Mouse (Mus musculus): ENCODE results near the gene Krt6a. TPM values are rescaled to one million over a fixed set of nuclear protein-coding genes. Genes with fewer than 3 reads are reported as not detected.

Krt6a gene
- polyA plus RNA-seq, 2 experiments: 0.01 TPM; not detected in 1

GRCm38 (mm10) chr15:101652736-101653265 is 41.3 kb downstream of the Krt6a start:
- no peak overlapping the region for H3K4me2 ChIP-seq (ENCODE audit: low read depth)
- TF ChIP-seq CTCF (IDR thresholded peaks at IDR 0.05; ENCODE audit: low read depth) (no peak), EP300 (IDR thresholded peaks at IDR 0.05; ENCODE audit: low read depth) (no peak)
- ATAC-seq (ENCODE audit: insufficient read depth) (no peak), DNase-seq (ENCODE audit: low read depth in 3 of 3, low spot score in 3 of 3) (no peak)
- WGBS (ENCODE audit: insufficient replicate concordance): 64% methylated on average over 5 of the region's 5 CpGs
- H3K27ac ChIP-seq: no peak overlapping the region
- H3K4me1 ChIP-seq (replicated peaks; ENCODE audit: control insufficient read depth in 2 of 2, insufficient read depth in 2 of 2, low read length in 1 of 2): no peaks in the 10 kb centered on the region
- H3K36me3 ChIP-seq (replicated peaks; ENCODE audit: control insufficient read depth, insufficient read depth, low read depth): no peaks in the 10 kb centered on the region
- no peak overlapping the region for H3K4me3 ChIP-seq (ENCODE audit: insufficient read depth in 1 of 2, low read depth in 2 of 2, low read length in 2 of 2)
- no peaks in the 10 kb centered on the region for H3K27me3 ChIP-seq (ENCODE audit: control insufficient read depth, insufficient read depth, low read length)
- H3K9me3 ChIP-seq (ENCODE audit: control insufficient read depth, low read length): no peaks in the 10 kb centered on the region
- no peak overlapping the region for H3K9ac ChIP-seq (replicated peaks)

GRCm38 (mm10) chr15:101647280-101647679 is 46.8 kb downstream of the Krt6a start, which contains the start of gene Gm5478:
TSS of gene Gm5478 (minus strand) at chr15:101647380.
- H3K4me1 ChIP-seq (replicated peaks; ENCODE audit: control insufficient read depth in 2 of 2, insufficient read depth in 2 of 2, low read length in 1 of 2): no peaks in the 10 kb centered on the region
- no peaks in the 10 kb centered on the region for H3K36me3 ChIP-seq (replicated peaks; ENCODE audit: control insufficient read depth, insufficient read depth, low read depth)
- no peak within 1 kb of the TSS for H3K4me3 ChIP-seq (ENCODE audit: insufficient read depth in 1 of 2, low read depth in 2 of 2, low read length in 2 of 2)
- TF ChIP-seq CTCF (IDR thresholded peaks at IDR 0.05; ENCODE audit: low read depth) (no peak), EP300 (IDR thresholded peaks at IDR 0.05; ENCODE audit: low read depth) (no peak)
- DNase-seq (ENCODE audit: low read depth in 3 of 3, low spot score in 3 of 3) (no peak), ATAC-seq (ENCODE audit: insufficient read depth) (no peak)
- no peaks in the 10 kb centered on the region for H3K9me3 ChIP-seq (ENCODE audit: control insufficient read depth, low read length)
- no peaks in the 10 kb centered on the region for H3K27me3 ChIP-seq (ENCODE audit: control insufficient read depth, insufficient read depth, low read length)
- H3K27ac ChIP-seq: no peak within 1 kb of the TSS
- H3K9ac ChIP-seq (replicated peaks): no peak within 1 kb of the TSS
- no peak within 1 kb of the TSS for H3K4me2 ChIP-seq (ENCODE audit: low read depth)
- 56% methylated on average over 3 of the region's 3 CpGs for WGBS (ENCODE audit: insufficient replicate concordance)

Small RNAs within 50 kb of the gene (microRNA-seq; reads per million reads assigned to microRNA genes)
- not detected for gene Gm44323
- not detected for gene Gm44342
- gene Gm44383: not detected
- not detected for gene Gm44479

Other genes starting within 250 kb of the Krt6a start
- gene Krt88, start 246.6 kb downstream of the Krt6a start, polyA plus RNA-seq (2012; rRNA removed): not detected in 2 replicates
- not detected in 2 replicates for gene Krt88, start 246.6 kb downstream of the Krt6a start, polyA plus RNA-seq (2014; fragmentation: Nextera tagmentation; extraction: Ambion mirVana)
- not detected in 2 replicates for gene Krt81, start 230.6 kb downstream of the Krt6a start, polyA plus RNA-seq (2012; rRNA removed)
- not detected in 2 replicates for gene Krt81, start 230.6 kb downstream of the Krt6a start, polyA plus RNA-seq (2014; fragmentation: Nextera tagmentation; extraction: Ambion mirVana)
- gene Krt86, start 220.8 kb downstream of the Krt6a start, polyA plus RNA-seq (2012; rRNA removed): not detected in 2 replicates
- not detected in 2 replicates for gene Krt86, start 220.8 kb downstream of the Krt6a start, polyA plus RNA-seq (2014; fragmentation: Nextera tagmentation; extraction: Ambion mirVana)
- gene Krt83, start 202.8 kb downstream of the Krt6a start, polyA plus RNA-seq (2012; rRNA removed): 0.03 TPM in 1 of 2 replicates, not detected in the other
- gene Krt83, start 202.8 kb downstream of the Krt6a start, polyA plus RNA-seq (2014; fragmentation: Nextera tagmentation; extraction: Ambion mirVana): 0.30 TPM in 1 of 2 replicates, not detected in the other
- not detected in 2 replicates for gene Gm49425, start 177.0 kb downstream of the Krt6a start, polyA plus RNA-seq (2012; rRNA removed)
- gene Gm49425, start 177.0 kb downstream of the Krt6a start, polyA plus RNA-seq (2014; fragmentation: Nextera tagmentation; extraction: Ambion mirVana): not detected in 2 replicates
- gene Krt84, start 161.5 kb downstream of the Krt6a start, polyA plus RNA-seq (2012; rRNA removed): not detected in 2 replicates
- gene Krt84, start 161.5 kb downstream of the Krt6a start, polyA plus RNA-seq (2014; fragmentation: Nextera tagmentation; extraction: Ambion mirVana): not detected in 2 replicates
- not detected in 2 replicates for gene Krt82, start 143.6 kb downstream of the Krt6a start, polyA plus RNA-seq (2012; rRNA removed)
- gene Krt82, start 143.6 kb downstream of the Krt6a start, polyA plus RNA-seq (2014; fragmentation: Nextera tagmentation; extraction: Ambion mirVana): not detected in 2 replicates
- not detected in 2 replicates for gene Krt90, start 131.4 kb downstream of the Krt6a start, polyA plus RNA-seq (2012; rRNA removed)
- gene Krt90, start 131.4 kb downstream of the Krt6a start, polyA plus RNA-seq (2014; fragmentation: Nextera tagmentation; extraction: Ambion mirVana): not detected in 2 replicates
- not detected in 2 replicates for gene Krt75, start 120.4 kb downstream of the Krt6a start, polyA plus RNA-seq (2012; rRNA removed)
- not detected in 2 replicates for gene Krt75, start 120.4 kb downstream of the Krt6a start, polyA plus RNA-seq (2014; fragmentation: Nextera tagmentation; extraction: Ambion mirVana)
- not detected in 2 replicates for gene Gm5414, start 66.1 kb downstream of the Krt6a start, polyA plus RNA-seq (2012; rRNA removed)
- not detected in 2 replicates for gene Gm5414, start 66.1 kb downstream of the Krt6a start, polyA plus RNA-seq (2014; fragmentation: Nextera tagmentation; extraction: Ambion mirVana)
- gene Gm5478, start 46.9 kb downstream of the Krt6a start, polyA plus RNA-seq (2012; rRNA removed): not detected in 2 replicates
- not detected in 2 replicates for gene Gm5478, start 46.9 kb downstream of the Krt6a start, polyA plus RNA-seq (2014; fragmentation: Nextera tagmentation; extraction: Ambion mirVana)
- not detected in 2 replicates for gene Krt6b, start 14.0 kb downstream of the Krt6a start, polyA plus RNA-seq (2012; rRNA removed)
- gene Krt6b, start 14.0 kb downstream of the Krt6a start, polyA plus RNA-seq (2014; fragmentation: Nextera tagmentation; extraction: Ambion mirVana): not detected in 2 replicates
- gene Krt5, start 18.6 kb upstream of the Krt6a start, polyA plus RNA-seq (2012; rRNA removed): 0.36 and 0.45 TPM in 2 replicates
- not detected in 2 replicates for gene Krt5, start 18.6 kb upstream of the Krt6a start, polyA plus RNA-seq (2014; fragmentation: Nextera tagmentation; extraction: Ambion mirVana)
- not detected in 2 replicates for gene Krt71, start 48.8 kb upstream of the Krt6a start, polyA plus RNA-seq (2012; rRNA removed)
- not detected in 2 replicates for gene Krt71, start 48.8 kb upstream of the Krt6a start, polyA plus RNA-seq (2014; fragmentation: Nextera tagmentation; extraction: Ambion mirVana)
- gene Krt72, start 92.2 kb upstream of the Krt6a start, polyA plus RNA-seq (2012; rRNA removed): not detected in 2 replicates
- not detected in 2 replicates for gene Krt72, start 92.2 kb upstream of the Krt6a start, polyA plus RNA-seq (2014; fragmentation: Nextera tagmentation; extraction: Ambion mirVana)
- not detected in 2 replicates for gene Krt73, start 108.0 kb upstream of the Krt6a start, polyA plus RNA-seq (2012; rRNA removed)
- not detected in 2 replicates for gene Krt73, start 108.0 kb upstream of the Krt6a start, polyA plus RNA-seq (2014; fragmentation: Nextera tagmentation; extraction: Ambion mirVana)
- gene Krt2, start 123.9 kb upstream of the Krt6a start, polyA plus RNA-seq (2012; rRNA removed): not detected in 2 replicates
- not detected in 2 replicates for gene Krt2, start 123.9 kb upstream of the Krt6a start, polyA plus RNA-seq (2014; fragmentation: Nextera tagmentation; extraction: Ambion mirVana)
- gene Krt1, start 156.5 kb upstream of the Krt6a start, polyA plus RNA-seq (2012; rRNA removed): 0.02 and 0.04 TPM in 2 replicates
- not detected in 2 replicates for gene Krt1, start 156.5 kb upstream of the Krt6a start, polyA plus RNA-seq (2014; fragmentation: Nextera tagmentation; extraction: Ambion mirVana)
- gene Krt77, start 175.4 kb upstream of the Krt6a start, polyA plus RNA-seq (2012; rRNA removed): 0.01 TPM in 2 replicates
- gene Krt77, start 175.4 kb upstream of the Krt6a start, polyA plus RNA-seq (2014; fragmentation: Nextera tagmentation; extraction: Ambion mirVana): not detected in 2 replicates
- gene Krt76, start 198.6 kb upstream of the Krt6a start, polyA plus RNA-seq (2012; rRNA removed): not detected in 2 replicates
- gene Krt76, start 198.6 kb upstream of the Krt6a start, polyA plus RNA-seq (2014; fragmentation: Nextera tagmentation; extraction: Ambion mirVana): not detected in 2 replicates
- 0.06 and 0.11 TPM in 2 replicates for gene Krt4, start 230.4 kb upstream of the Krt6a start, polyA plus RNA-seq (2012; rRNA removed)
- not detected in 2 replicates for gene Krt4, start 230.4 kb upstream of the Krt6a start, polyA plus RNA-seq (2014; fragmentation: Nextera tagmentation; extraction: Ambion mirVana)
- gene Krt79, start 246.0 kb upstream of the Krt6a start, polyA plus RNA-seq (2012; rRNA removed): not detected in 2 replicates
- gene Krt79, start 246.0 kb upstream of the Krt6a start, polyA plus RNA-seq (2014; fragmentation: Nextera tagmentation; extraction: Ambion mirVana): not detected in 2 replicates